Mouse (Mus musculus) CH12.LX (cell line): ENCODE measurements around the gene Dok1. TPM values are rescaled to one million over a fixed set of nuclear protein-coding genes. Genes with fewer than 3 reads are reported as not detected.

Experiments used
- DNase-seq: peaks from one replicate; pipeline ENCODE4 v3.0.0-alpha.2; 2013; ENCODE audit errors: extremely low read depth
- H3K27ac ChIP-seq: 2 replicates; pipeline ENCODE4 v1.5.1; 2012; ENCODE audit warnings: low read depth, mild to moderate bottlenecking, control low read depth, moderate library complexity; ENCODE audit not compliant: insufficient read depth
- H3K27me3 ChIP-seq: replicated peaks from 2 replicates; pipeline ENCODE3; 2012; ENCODE audit warnings: inconsistent platforms
- H3K36me3 ChIP-seq, 2 experiments: replicated peaks in 1 of 2; 2 replicates each; pipeline versions ENCODE3 to v1.6.1; 2012; ENCODE audit warnings: inconsistent platforms in 1 of 2, low read length in 1 of 2, mild to moderate bottlenecking in 1 of 2, mixed read lengths in 1 of 2, moderate library complexity in 1 of 2; ENCODE audit not compliant: control insufficient read depth in 1 of 2, insufficient read depth in 1 of 2
- H3K4me1 ChIP-seq, 2 experiments: 2 replicates each; pipeline ENCODE4 v1.6.1; 2012; ENCODE audit warnings: inconsistent platforms in 1 of 2, moderate library complexity in 1 of 2; ENCODE audit not compliant: insufficient read depth in 2 of 2, control insufficient read depth in 1 of 2
- H3K4me2 ChIP-seq: 2 replicates; pipeline ENCODE4 v1.6.1; 2012; ENCODE audit warnings: low read depth, mild to moderate bottlenecking, control low read depth; ENCODE audit not compliant: poor library complexity, insufficient read depth, severe bottlenecking
- H3K4me3 ChIP-seq, 3 experiments: fragments of 150-350 bp in 1 of 3; sonication (generic) in 1 of 3; replicated peaks in 1 of 3; 2 replicates each; pipeline versions ENCODE3 to v1.5.1; 2011 to 2012; ENCODE audit warnings: low read depth in 2 of 3, low read length in 2 of 3, mild to moderate bottlenecking in 2 of 3, moderate library complexity in 2 of 3, control low read depth in 1 of 3, improper control_type of control experiment in 1 of 3, inconsistent platforms in 1 of 3, mixed read lengths in 1 of 3; ENCODE audit not compliant: poor library complexity in 1 of 3
- H3K79me2 ChIP-seq: replicated peaks from 2 replicates; pipeline ENCODE4 v1.6.1; 2012; ENCODE audit warnings: mild to moderate bottlenecking, moderate library complexity; ENCODE audit not compliant: control insufficient read depth, poor library complexity, insufficient read depth, severe bottlenecking; ENCODE audit errors: extremely low read depth
- H3K9ac ChIP-seq: 2 replicates; pipeline ENCODE4 v1.6.1; 2012; ENCODE audit warnings: low read depth, mild to moderate bottlenecking, control low read depth, moderate library complexity; ENCODE audit not compliant: insufficient read depth
- H3K9me3 ChIP-seq: replicated peaks from 2 replicates; pipeline ENCODE3; 2012; ENCODE audit warnings: low read length, inconsistent platforms, mixed read lengths
- CTCF ChIP-seq, 2 experiments: IDR thresholded peaks in 1 of 2; conservative IDR thresholded peaks in 1 of 2; 2 replicates each; pipeline ENCODE4 v1.5.1; 2011 to 2012; ENCODE audit warnings: low read depth in 2 of 2, low read length in 2 of 2, improper control_type of control experiment in 1 of 2, inconsistent platforms in 1 of 2, mild to moderate bottlenecking in 1 of 2, moderate library complexity in 1 of 2
- ETS1 ChIP-seq: conservative IDR thresholded peaks from 2 replicates; pipeline ENCODE4 v1.6.1; 2012; ENCODE audit warnings: low read depth, mild to moderate bottlenecking, inconsistent platforms, low read length, improper control_type of control experiment, moderate library complexity
- GABPA ChIP-seq: IDR thresholded peaks from 2 replicates; pipeline ENCODE4 v1.6.1; 2012; ENCODE audit warnings: low read depth, low read length, improper control_type of control experiment, inconsistent platforms; ENCODE audit not compliant: insufficient replicate concordance
- HCFC1 ChIP-seq: IDR thresholded peaks from 2 replicates; pipeline ENCODE4 v1.6.1; 2012; ENCODE audit warnings: low read depth, mild to moderate bottlenecking, inconsistent platforms, low read length, improper control_type of control experiment
- IRF4 ChIP-seq: IDR thresholded peaks from 2 replicates; pipeline ENCODE4 v1.6.1; 2014; ENCODE audit warnings: low read depth, mild to moderate bottlenecking, inconsistent platforms, low read length, improper control_type of control experiment
- JUN ChIP-seq: IDR thresholded peaks from 2 replicates; pipeline ENCODE4 v1.6.1; 2011; ENCODE audit warnings: low read depth, mild to moderate bottlenecking, low read length, improper control_type of control experiment, moderate library complexity; ENCODE audit not compliant: insufficient read depth
- JUND ChIP-seq: conservative IDR thresholded peaks from 2 replicates; pipeline ENCODE4 v1.6.1; 2011; ENCODE audit warnings: low read depth, low read length, improper control_type of control experiment
- KAT2A ChIP-seq: IDR thresholded peaks from 2 replicates; pipeline ENCODE4 v1.6.1; 2012; ENCODE audit warnings: low read length, improper control_type of control experiment, inconsistent platforms; ENCODE audit not compliant: insufficient replicate concordance
- MAX ChIP-seq: IDR thresholded peaks from 2 replicates; pipeline ENCODE4 v1.6.1; 2011; ENCODE audit warnings: low read length, improper control_type of control experiment
- NRF1 ChIP-seq: IDR thresholded peaks from 2 replicates; pipeline ENCODE4 v1.6.1; 2014; ENCODE audit warnings: low read depth, mild to moderate bottlenecking, inconsistent platforms, low read length, improper control_type of control experiment, moderate library complexity
- RAD21 ChIP-seq: IDR thresholded peaks from 2 replicates; pipeline ENCODE4 v1.6.1; 2011; ENCODE audit warnings: low read depth, mild to moderate bottlenecking, low read length, improper control_type of control experiment, moderate library complexity
- RCOR1 ChIP-seq: conservative IDR thresholded peaks from 2 replicates; pipeline ENCODE4 v1.6.1; 2012; ENCODE audit warnings: low read depth, mild to moderate bottlenecking, inconsistent platforms, low read length, improper control_type of control experiment
- SIN3A ChIP-seq: IDR thresholded peaks from 2 replicates; pipeline ENCODE4 v1.6.1; 2012; ENCODE audit warnings: low read length, improper control_type of control experiment, inconsistent platforms
- SMC3 ChIP-seq: IDR thresholded peaks from 2 replicates; pipeline ENCODE4 v1.6.1; 2011; ENCODE audit warnings: low read depth, low read length, improper control_type of control experiment
- TBP ChIP-seq: conservative IDR thresholded peaks from 2 replicates; pipeline ENCODE4 v1.6.1; 2011; ENCODE audit warnings: low read depth, low read length, improper control_type of control experiment
- UBTF ChIP-seq: IDR thresholded peaks from 2 replicates; pipeline ENCODE4 v1.6.1; 2012; ENCODE audit warnings: low read depth, mild to moderate bottlenecking, inconsistent platforms, low read length, improper control_type of control experiment, moderate library complexity
- USF1 ChIP-seq: IDR thresholded peaks from 2 replicates; pipeline ENCODE4 v1.6.1; 2014; ENCODE audit warnings: low read depth, mild to moderate bottlenecking, inconsistent platforms, low read length, improper control_type of control experiment
- USF2 ChIP-seq: conservative IDR thresholded peaks from 2 replicates; pipeline ENCODE4 v1.6.1; 2011; ENCODE audit warnings: low read depth, low read length, improper control_type of control experiment
- ZMIZ1 ChIP-seq: IDR thresholded peaks from 2 replicates; pipeline ENCODE4 v1.6.1; 2012; ENCODE audit warnings: low read depth, mild to moderate bottlenecking, inconsistent platforms, low read length, improper control_type of control experiment
- dilution Hi-C: fragments of 300-500 bp; cut with MboI; formaldehyde crosslinking; loops from 2 replicates; pipeline ENCODE4 v1.14.3; 2020; ENCODE audit warnings: low sequenced_read_pairs; ENCODE audit not compliant: extremely low pct_unique_long_range_greater_than_20kb, extremely low pct_ligation_motif_present
- in situ Hi-C: fragments of 300-500 bp; cut with MboI; formaldehyde crosslinking; loops from 3 replicates; pipeline ENCODE4 v1.14.3; 2019; ENCODE audit warnings: low sequenced_read_pairs, low pct_ligation_motif_present, low pct_unique_long_range_greater_than_20kb, mixed read lengths
- polyA plus RNA-seq: library from polyadenylated mRNA; unstranded; fragments of >175 nt; gene quantifications from 2 replicates; pipeline ENCODE4 v1.2.1, GENCODE M21; 2012; ENCODE audit warnings: low read depth; ENCODE audit not compliant: insufficient read length
- total RNA-seq, 2 experiments: library from RNA; depleted of rRNA; stranded (reverse); fragments of 300-350 nt in 1 of 2; fragments of >200 nt in 1 of 2; gene quantifications; 2 replicates each; pipeline ENCODE4 v1.2.3; 2012 to 2014

Dok1 gene
- total and polyA plus RNA-seq, 3 experiments: 21.4 to 33.2 (median 23.8) TPM

GRCm38 (mm10) chr6:83074979-83075378, 41.7 kb upstream of the Dok1 start:
- dilution Hi-C loops: no loop called here
- Histone ChIP-seq H3K36me3 (peaks cover 2 to 6% of the 10 kb centered on the region in 2 experiments), H3K79me2 (no peaks in the 10 kb centered on the region), H3K9ac (no peak overlapping the region), H3K4me3 (no peak overlapping the region), H3K4me1 (peaks cover 3 to 19% of the 10 kb centered on the region in 2 experiments; a peak in 3 of 4 replicates), H3K27me3 (peaks cover 3% of the 10 kb centered on the region), H3K4me2 (no peak overlapping the region), H3K9me3 (peaks cover 16% of the 10 kb centered on the region), H3K27ac (no peak overlapping the region)
- in situ Hi-C loops: no loop called here
- no peak for TF ChIP-seq IRF4
- no peak for TF ChIP-seq JUND
- peak in 1 of 2 experiments; percentile 55; a peak in 2 of 4 replicates for TF ChIP-seq CTCF (conservative IDR thresholded peaks at IDR 0.05 in 1 of 2, IDR thresholded peaks at IDR 0.05 in 1 of 2; ENCODE audit: low read depth in 2 of 2, low read length in 2 of 2)
- no peak for TF ChIP-seq USF1
- TF ChIP-seq TBP: no peak
- peak; percentile 39 for TF ChIP-seq RAD21
- no peak for TF ChIP-seq UBTF
- no peak for TF ChIP-seq ETS1
- no peak for TF ChIP-seq MAX
- TF ChIP-seq JUN: no peak
- TF ChIP-seq NRF1: no peak
- no peak for TF ChIP-seq RCOR1
- no peak for TF ChIP-seq HCFC1
- DNase-seq: no peak

DNA sequence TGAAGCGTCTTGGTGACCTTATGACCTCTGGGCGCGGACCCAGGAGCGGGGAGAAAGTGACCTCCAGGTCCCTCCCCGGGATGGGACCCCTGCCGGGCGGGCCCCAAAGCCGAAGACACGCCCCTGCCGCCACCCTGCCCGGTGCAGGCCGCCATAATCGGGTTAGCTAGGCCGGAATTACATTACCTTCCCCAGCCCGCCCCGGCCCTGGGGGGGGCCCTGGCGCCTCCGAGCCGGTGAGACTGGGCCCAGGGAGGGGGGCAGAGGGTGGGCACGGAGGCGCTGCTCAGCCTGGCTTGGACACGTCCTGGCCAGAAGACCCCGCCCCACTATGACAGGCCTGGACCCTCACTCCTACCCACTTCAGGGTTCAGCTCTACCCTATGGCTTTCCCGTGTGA, 37.9 kb upstream of the Dok1 start:
- in situ Hi-C loops: no loop called here
- TF ChIP-seq GABPA (no peak), HCFC1 (no peak), USF2 (no peak), SMC3 (no peak), SIN3A (no peak), KAT2A (no peak), ZMIZ1 (no peak)
- TF ChIP-seq, all 38 proteins: peak for 0
- H3K36me3 ChIP-seq: peaks cover 0 to 15% of the 10 kb centered on the region in 2 experiments
- no peak for DNase-seq
- no peak overlapping the region for H3K27ac ChIP-seq
- H3K27me3 ChIP-seq: no peaks in the 10 kb centered on the region
- H3K9me3 ChIP-seq: peaks cover 33% of the 10 kb centered on the region
- no peak overlapping the region for H3K9ac ChIP-seq
- dilution Hi-C loops: no loop called here
- H3K4me3 ChIP-seq: no peak overlapping the region
- no peaks in the 10 kb centered on the region for H3K4me1 ChIP-seq
- H3K79me2 ChIP-seq: no peaks in the 10 kb centered on the region
- no peak overlapping the region for H3K4me2 ChIP-seq
